Mouse (Mus musculus) embryonic fibroblast, embryonic 13.5 days (primary cell): ENCODE results near the gene Trpm5. TPM values are rescaled to one million over a fixed set of nuclear protein-coding genes. Genes with fewer than 3 reads are reported as not detected.

Experiments used
- H3K27ac ChIP-seq: 2 replicates; pipeline ENCODE4 v1.5.1; 2012; ENCODE audit warnings: low read length, control low read depth, inconsistent platforms; ENCODE audit not compliant: insufficient read depth
- H3K4me1 ChIP-seq: 2 replicates; pipeline ENCODE4 v1.6.1; 2011; ENCODE audit warnings: low read length; ENCODE audit not compliant: control insufficient read depth, insufficient read depth
- H3K4me3 ChIP-seq: 2 replicates; pipeline ENCODE4 v1.5.1; 2011; ENCODE audit warnings: mild to moderate bottlenecking, control low read depth, low read length; ENCODE audit not compliant: insufficient read depth
- CTCF ChIP-seq: IDR thresholded peaks from 2 replicates; pipeline ENCODE4 v1.5.1; 2011; ENCODE audit warnings: mild to moderate bottlenecking, control low read depth, low read length, moderate library complexity, borderline replicate concordance; ENCODE audit not compliant: insufficient read depth
- POLR2A ChIP-seq: IDR thresholded peaks from 2 replicates; pipeline ENCODE4 v1.6.1; 2011; ENCODE audit warnings: low read depth, mild to moderate bottlenecking, control low read depth, low read length, moderate library complexity
- polyA plus RNA-seq: library from polyadenylated mRNA; stranded (reverse); fragments of >200 nt; gene quantifications from 2 replicates; pipeline ENCODE4 v1.2.4, GENCODE M21; 2011; ENCODE audit warnings: low read depth; ENCODE audit not compliant: missing spikeins, insufficient read length

Trpm5 gene
- polyA plus RNA-seq, 1 experiment = 0.47 TPM

GRCm38 (mm10) chr7:143044049-143044825 lies 50.2 kb downstream of the Trpm5 start:
- Histone ChIP-seq H3K4me1 (peaks cover 4% of the 10 kb centered on the region; the same call in 1 of the 2 replicates), H3K4me3 (no peak overlapping the region), H3K27ac (no peak overlapping the region)
- TF ChIP-seq CTCF (no peak), POLR2A (no peak)

- TF ChIP-seq CTCF (no peak), POLR2A (no peak)
- Histone ChIP-seq H3K4me3 (no peak overlapping the region), H3K27ac (no peak overlapping the region), H3K4me1 (peaks cover 9% of the 10 kb centered on the region; the same call in 1 of the 2 replicates)
Observed at GRCm38 (mm10) chr7:143042897-143043300, 51.5 kb downstream of the Trpm5 start.

GRCm38 (mm10) chr7:143042089-143042488 lies 52.4 kb downstream of the Trpm5 start:
- no peak overlapping the region for H3K4me3 ChIP-seq
- H3K4me1 ChIP-seq = peaks cover 9% of the 10 kb centered on the region; the same call in 1 of the 2 replicates
- no peak overlapping the region for H3K27ac ChIP-seq
- TF ChIP-seq POLR2A (no peak), CTCF (no peak)

GRCm38 (mm10) chr7:143041138-143041822 lies 53.2 kb downstream of the Trpm5 start:
- no peak for TF ChIP-seq POLR2A
- no peak for TF ChIP-seq CTCF

GRCm38 (mm10) chr7:143040561-143040960 lies 53.9 kb downstream of the Trpm5 start:
- TF ChIP-seq CTCF (no peak), POLR2A (no peak)
- Histone ChIP-seq H3K27ac (no peak overlapping the region), H3K4me1 (peaks cover 9% of the 10 kb centered on the region; the same call in 1 of the 2 replicates), H3K4me3 (no peak overlapping the region)

More at GRCm38 (mm10) chr7:143041138-143041822, 53.2 kb downstream of the Trpm5 start:
- peaks cover 9% of the 10 kb centered on the region; the same call in 1 of the 2 replicates for H3K4me1 ChIP-seq
- H3K4me3 ChIP-seq = no peak overlapping the region
- H3K27ac ChIP-seq = no peak overlapping the region

GRCm38 (mm10) chr7:143038174-143038931 lies 56.1 kb downstream of the Trpm5 start:
- Histone ChIP-seq H3K4me1 (peaks cover 9% of the 10 kb centered on the region), H3K4me3 (no peak overlapping the region), H3K27ac (no peak overlapping the region)
- TF ChIP-seq POLR2A (no peak), CTCF (no peak)

GRCm38 (mm10) chr7:143037306-143037705 lies 57.1 kb downstream of the Trpm5 start:
- no peak for TF ChIP-seq POLR2A
- TF ChIP-seq CTCF = no peak
- no peak overlapping the region for H3K4me3 ChIP-seq
- H3K27ac ChIP-seq = no peak overlapping the region
- peaks cover 12% of the 10 kb centered on the region for H3K4me1 ChIP-seq

- TF ChIP-seq POLR2A (no peak), CTCF (no peak)
- H3K27ac ChIP-seq = no peak overlapping the region
- peaks cover 13% of the 10 kb centered on the region for H3K4me1 ChIP-seq
- no peak overlapping the region for H3K4me3 ChIP-seq
Observed at GRCm38 (mm10) chr7:143036787-143037186, 57.7 kb downstream of the Trpm5 start.
